Mouse (Mus musculus): Measurements from ENCODE around the gene Cacng4.

Cacng4 gene

GRCm38 (mm10) chr11:107773312-107773711 is 21.0 kb downstream of the Cacng4 start:
- no peak for DNase-seq (ENCODE audit: low read depth, low spot score)

- no peak for DNase-seq (ENCODE audit: low read depth, low spot score)
These were observed 22.4 kb downstream of the Cacng4 start for GRCm38 (mm10) chr11:107772002-107772401.

GRCm38 (mm10) chr11:107768361-107768760 is 26.0 kb downstream of the Cacng4 start:
- DNase-seq (ENCODE audit: low read depth, low spot score): no peak

- no peak for DNase-seq (ENCODE audit: low read depth, low spot score)
These were observed 27.4 kb downstream of the Cacng4 start for GRCm38 (mm10) chr11:107766932-107767331.

- DNase-seq (ENCODE audit: low read depth, low spot score): no peak
These were observed 31.5 kb downstream of the Cacng4 start for GRCm38 (mm10) chr11:107762688-107763460.

GRCm38 (mm10) chr11:107761790-107762500 is 32.4 kb downstream of the Cacng4 start:
- no peak for DNase-seq (ENCODE audit: low read depth, low spot score)

GRCm38 (mm10) chr11:107760001-107760400 is 34.4 kb downstream of the Cacng4 start:
- DNase-seq (ENCODE audit: low read depth, low spot score): no peak

GRCm38 (mm10) chr11:107759516-107759915 is 34.8 kb downstream of the Cacng4 start:
- no peak for DNase-seq (ENCODE audit: low read depth, low spot score)

GRCm38 (mm10) chr11:107749114-107749513 is 45.2 kb downstream of the Cacng4 start:
- DNase-seq (ENCODE audit: low read depth, low spot score): no peak

- no peak for DNase-seq (ENCODE audit: low read depth, low spot score)
These were observed 45.9 kb downstream of the Cacng4 start for GRCm38 (mm10) chr11:107748243-107749035.

GRCm38 (mm10) chr11:107743100-107743499 is 51.3 kb downstream of the Cacng4 start:
- DNase-seq (ENCODE audit: low read depth, low spot score): no peak

GRCm38 (mm10) chr11:107738418-107739099 is 55.8 kb downstream of the Cacng4 start:
- no peak for DNase-seq (ENCODE audit: low read depth, low spot score)

GRCm38 (mm10) chr11:107737886-107738285 is 56.5 kb downstream of the Cacng4 start:
- DNase-seq (ENCODE audit: low read depth, low spot score): no peak

- DNase-seq (ENCODE audit: low read depth, low spot score): no peak
These were observed 60.2 kb downstream of the Cacng4 start for GRCm38 (mm10) chr11:107734133-107734532.

GRCm38 (mm10) chr11:107731498-107731897 is 62.9 kb downstream of the Cacng4 start:
- no peak for DNase-seq (ENCODE audit: low read depth, low spot score)

GRCm38 (mm10) chr11:107730940-107731339 is 63.4 kb downstream of the Cacng4 start:
- DNase-seq (ENCODE audit: low read depth, low spot score): no peak

GRCm38 (mm10) chr11:107729141-107729540 is 65.2 kb downstream of the Cacng4 start:
- no peak for DNase-seq (ENCODE audit: low read depth, low spot score)

- DNase-seq (ENCODE audit: low read depth, low spot score): no peak
These were observed 66.1 kb downstream of the Cacng4 start for GRCm38 (mm10) chr11:107728073-107728863.

GRCm38 (mm10) chr11:107724603-107725002 is 69.8 kb downstream of the Cacng4 start:
- DNase-seq (ENCODE audit: low read depth, low spot score): no peak

- DNase-seq (ENCODE audit: low read depth, low spot score): no peak
These were observed 73.3 kb downstream of the Cacng4 start for GRCm38 (mm10) chr11:107721057-107721456.

Measured in A20 (cell line).